Mouse (Mus musculus): ENCODE data around the gene Ddx25. TPM values are rescaled to one million over a fixed set of nuclear protein-coding genes. Genes with fewer than 3 reads are reported as not detected.

Gene Ddx25
- total and polyA plus RNA-seq, 3 experiments = 0.33 to 0.85 (median 0.44) TPM

DNA sequence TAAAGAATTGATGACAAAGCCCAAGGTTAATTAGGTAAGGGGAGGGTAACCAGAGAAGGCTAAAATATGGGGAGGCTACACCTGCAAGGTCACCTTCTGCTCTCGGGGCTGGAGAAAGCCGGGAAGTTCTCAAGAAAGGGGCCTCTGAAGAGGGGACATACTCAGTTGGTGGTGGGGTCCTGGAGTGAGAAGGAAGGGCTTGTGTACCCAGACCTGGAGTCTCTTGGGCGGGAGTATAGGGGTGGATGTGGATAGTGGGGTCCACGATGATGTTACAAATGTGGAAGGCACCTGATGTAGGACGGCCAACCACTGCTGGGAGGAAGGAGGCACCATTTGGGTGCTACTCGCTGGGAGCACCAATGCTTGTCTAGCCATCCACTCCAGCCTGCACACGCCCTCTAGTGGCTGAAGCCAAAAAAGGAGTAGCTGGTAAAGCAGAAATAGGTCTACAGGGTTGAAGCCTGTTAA is 34.4 kb downstream of the Ddx25 start (continued):
- TF ChIP-seq IRF4 (IDR thresholded peaks at IDR 0.05; ENCODE audit: low read depth, low read length) (peak; percentile 25; the same call in 1 of the 2 replicates), NRF1 (IDR thresholded peaks at IDR 0.05; ENCODE audit: low read depth, low read length) (no peak), RAD21 (IDR thresholded peaks at IDR 0.05; ENCODE audit: low read depth, low read length) (peak; percentile 95), MAZ (IDR thresholded peaks at IDR 0.05; ENCODE audit: low read depth, low read length) (no peak), MXI1 (IDR thresholded peaks at IDR 0.05; ENCODE audit: low read depth, low read length) (no peak), PAX5 (IDR thresholded peaks at IDR 0.05; ENCODE audit: low read length) (no peak), TBP (conservative IDR thresholded peaks at IDR 0.05; ENCODE audit: low read depth, low read length) (no peak), CHD2 (IDR thresholded peaks at IDR 0.05; ENCODE audit: low read length) (no peak), CTCF (conservative IDR thresholded peaks at IDR 0.05 in 1 of 2, IDR thresholded peaks at IDR 0.05 in 1 of 2; ENCODE audit: low read depth in 2 of 2, low read length in 2 of 2) (peak; percentile 67 to 94), ZKSCAN1 (IDR thresholded peaks at IDR 0.05; ENCODE audit: borderline replicate concordance, low read depth, low read length) (no peak), RCOR1 (conservative IDR thresholded peaks at IDR 0.05; ENCODE audit: low read depth, low read length) (no peak), JUN (IDR thresholded peaks at IDR 0.05; ENCODE audit: insufficient read depth, low read depth, low read length) (no peak), SMC3 (IDR thresholded peaks at IDR 0.05; ENCODE audit: low read depth, low read length) (peak; percentile 98), MYC (IDR thresholded peaks at IDR 0.05; ENCODE audit: low read depth, low read length) (no peak), KAT2A (IDR thresholded peaks at IDR 0.05; ENCODE audit: insufficient replicate concordance, low read length) (no peak)

DNA sequence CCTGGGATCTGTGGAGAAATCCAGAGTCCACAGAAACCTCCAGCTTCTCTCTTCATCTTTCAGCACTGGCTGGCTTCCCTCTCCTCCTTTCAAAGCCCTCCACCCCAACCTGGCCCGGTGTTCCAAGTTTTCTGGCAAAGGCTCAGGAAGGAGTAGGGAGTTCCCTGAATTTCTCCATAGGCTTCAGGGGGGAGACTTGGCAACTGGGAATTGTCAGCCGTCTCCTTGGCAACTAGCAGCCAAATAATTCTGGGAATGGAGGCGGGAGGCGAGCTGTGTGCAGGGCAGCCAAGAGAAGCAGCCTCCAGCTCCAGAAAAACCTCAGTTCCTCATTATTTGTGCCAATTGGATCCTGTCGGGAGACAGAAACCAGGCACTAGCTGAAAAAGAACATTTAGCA is 34.8 kb downstream of the Ddx25 start:
- no peak for DNase-seq (ENCODE audit: extremely low read depth)
- TF ChIP-seq HCFC1 (IDR thresholded peaks at IDR 0.05; ENCODE audit: low read depth, low read length) = no peak
- no peak for TF ChIP-seq SMC3 (IDR thresholded peaks at IDR 0.05; ENCODE audit: low read depth, low read length)
- TF ChIP-seq BHLHE40 (IDR thresholded peaks at IDR 0.05; ENCODE audit: low read depth, low read length) = no peak
- TF ChIP-seq ELF1 (IDR thresholded peaks at IDR 0.05; ENCODE audit: low read depth, low read length) = no peak
- no peak for TF ChIP-seq EP300 (IDR thresholded peaks at IDR 0.05; ENCODE audit: low read length)
- TF ChIP-seq PAX5 (IDR thresholded peaks at IDR 0.05; ENCODE audit: low read length) = no peak
- TF ChIP-seq UBTF (IDR thresholded peaks at IDR 0.05; ENCODE audit: low read depth, low read length) = no peak
- TF ChIP-seq ZNF384 (IDR thresholded peaks at IDR 0.05; ENCODE audit: low read depth, low read length) = no peak
- no peak for TF ChIP-seq POLR2A (IDR thresholded peaks at IDR 0.05; ENCODE audit: low read depth, low read length)
- no peak for TF ChIP-seq TCF12 (IDR thresholded peaks at IDR 0.05; ENCODE audit: low read depth, low read length)
- no peak for TF ChIP-seq GABPA (IDR thresholded peaks at IDR 0.05; ENCODE audit: insufficient replicate concordance, low read depth, low read length)
- TF ChIP-seq ZMIZ1 (IDR thresholded peaks at IDR 0.05; ENCODE audit: low read depth, low read length) = no peak
- TF ChIP-seq TBP (conservative IDR thresholded peaks at IDR 0.05; ENCODE audit: low read depth, low read length) = no peak
- no peak for TF ChIP-seq JUND (conservative IDR thresholded peaks at IDR 0.05; ENCODE audit: low read depth, low read length)
- TF ChIP-seq USF1 (IDR thresholded peaks at IDR 0.05; ENCODE audit: low read depth, low read length) = no peak
- no peak for TF ChIP-seq CHD2 (IDR thresholded peaks at IDR 0.05; ENCODE audit: low read length)
- TF ChIP-seq RAD21 (IDR thresholded peaks at IDR 0.05; ENCODE audit: low read depth, low read length) = no peak
- no peak for TF ChIP-seq E2F4 (IDR thresholded peaks at IDR 0.05; ENCODE audit: insufficient replicate concordance, low read depth, low read length)
- no peak for TF ChIP-seq MEF2A (IDR thresholded peaks at IDR 0.05; ENCODE audit: borderline replicate concordance, low read depth, low read length)
- no peak for TF ChIP-seq MAFK (IDR thresholded peaks at IDR 0.05; ENCODE audit: insufficient replicate concordance, low read length)
- Histone ChIP-seq H3K4me1 (ENCODE audit: control insufficient read depth in 1 of 2, insufficient read depth in 2 of 2) (peaks cover 0 to 3% of the 10 kb centered on the region in 2 experiments; a peak in 1 of 4 replicates), H3K79me2 (replicated peaks; ENCODE audit: control insufficient read depth, extremely low read depth, insufficient read depth, poor library complexity, severe bottlenecking) (no peaks in the 10 kb centered on the region), H3K27me3 (replicated peaks) (no peaks in the 10 kb centered on the region), H3K27ac (ENCODE audit: insufficient read depth, low read depth) (no peak overlapping the region), H3K9ac (ENCODE audit: insufficient read depth, low read depth) (no peak overlapping the region), H3K36me3 (replicated peaks in 1 of 2; ENCODE audit: control insufficient read depth in 1 of 2, insufficient read depth in 1 of 2, low read length in 1 of 2) (no peaks in the 10 kb centered on the region), H3K9me3 (replicated peaks; ENCODE audit: low read length) (no peaks in the 10 kb centered on the region), H3K4me3 (replicated peaks in 1 of 3; ENCODE audit: low read depth in 2 of 3, low read length in 2 of 3, poor library complexity in 1 of 3) (no peak overlapping the region), H3K4me2 (ENCODE audit: insufficient read depth, low read depth, poor library complexity, severe bottlenecking) (no peak overlapping the region)
- in situ Hi-C loops (cut with MboI; ENCODE audit: low pct_ligation_motif_present, low pct_unique_long_range_greater_than_20kb, low sequenced_read_pairs) = no loop called here
- dilution Hi-C loops (cut with MboI; ENCODE audit: extremely low pct_ligation_motif_present, extremely low pct_unique_long_range_greater_than_20kb, low sequenced_read_pairs) = no loop called here
